Mouse (Mus musculus) megakaryocyte, embryonic 14.5 days (primary cell): ENCODE data around the gene Medag.

ENCODE experiments used
- FLI1 ChIP-seq: IDR thresholded peaks from 2 replicates; pipeline ENCODE4 v1.6.1; 2012; ENCODE audit warnings: low read length, inconsistent platforms, mixed read lengths
- GATA1 ChIP-seq: IDR thresholded peaks from 3 replicates; pipeline ENCODE4 v1.6.1; 2012; ENCODE audit warnings: mixed read lengths, low read length, inconsistent platforms, borderline replicate concordance

DNA sequence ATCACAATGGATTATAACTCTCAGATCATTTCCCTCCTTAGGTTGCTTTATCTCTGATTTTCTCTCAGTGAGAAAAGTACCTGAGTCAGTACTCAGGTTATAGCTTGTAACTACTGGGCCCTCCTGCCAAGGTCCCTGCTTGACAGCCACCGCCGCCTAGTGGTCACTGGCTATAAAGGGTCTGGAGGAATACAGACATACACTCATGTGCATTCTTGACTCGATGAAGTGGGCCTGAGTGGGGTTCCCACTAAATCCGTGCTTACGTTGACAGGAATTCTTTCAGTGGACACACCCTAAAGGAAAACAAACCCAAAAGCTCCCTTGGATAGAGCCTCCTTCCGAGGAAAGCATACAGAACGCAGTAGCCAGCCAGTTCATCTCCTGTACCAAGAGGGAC lies 45.0 kb downstream of the Medag start:
- no peak for TF ChIP-seq FLI1
- TF ChIP-seq GATA1 = no peak
